Mouse (Mus musculus) spleen, adult 2 months (tissue): ENCODE data around the gene Scml4.

Source experiments
- CTCF ChIP-seq: fragments of 200-500 bp; IDR thresholded peaks from 2 replicates; pipeline ENCODE4 v1.5.1; 2011; ENCODE audit warnings: mild to moderate bottlenecking, inconsistent platforms; ENCODE audit not compliant: insufficient read depth, insufficient read length, insufficient replicate concordance; ENCODE audit errors: extremely low read depth
- POLR2A ChIP-seq: fragments of 200-500 bp; IDR thresholded peaks from 2 replicates; pipeline ENCODE4 v1.6.1; 2011; ENCODE audit warnings: low read depth, low read length, inconsistent platforms

DNA sequence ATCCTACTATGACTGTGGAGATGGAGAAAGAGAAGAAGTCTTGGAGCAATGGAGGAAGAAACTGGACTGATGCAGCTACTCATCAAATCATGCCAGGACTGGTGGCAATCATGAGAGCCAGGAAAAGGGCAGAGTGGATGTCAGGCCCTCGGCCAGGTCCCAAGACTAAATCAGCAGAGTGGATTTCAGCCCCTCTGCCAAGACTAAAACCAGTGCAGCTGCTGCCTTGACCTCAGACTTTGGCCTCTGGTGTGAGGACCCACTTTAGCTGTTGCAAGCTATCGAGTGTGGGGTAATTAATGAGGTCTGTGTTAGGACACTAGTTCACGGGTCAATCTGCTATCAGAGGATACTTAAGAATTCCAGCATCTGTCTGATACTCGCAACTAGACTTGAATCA is 30.2 kb downstream of the Scml4 start:
- TF ChIP-seq CTCF (no peak), POLR2A (no peak)
